Mouse (Mus musculus) inflammation-experienced regulatory T-cells, adult 6 months (primary cell): Measurements from ENCODE around the gene Ncapd2. TPM values are rescaled to one million over a fixed set of nuclear protein-coding genes. Genes with fewer than 3 reads are reported as not detected.

Source experiments
- ATAC-seq: one replicate; pipeline ENCODE4 v1.8.0; 2017
- polyA plus RNA-seq, 3 experiments: library from polyadenylated mRNA; unstranded; fragments of 100-300 nt; shearing (Covaris generic); gene quantifications; one replicate each; pipeline ENCODE4 v1.2.1; 2017

The Ncapd2 gene
- polyA plus RNA-seq: 10 to 100 TPM; 25.4 to 88.8 (median 51.2) TPM

GRCm38 (mm10) chr6:125191332-125192015 is at the start of gene Ncapd2, which contains the start of gene Mrpl51:
TSS of gene Ncapd2 (minus strand) at chr6:125191701.
TSS of gene Mrpl51 (plus strand) at chr6:125191801.
- ATAC-seq: peak; percentile 97

DNA sequence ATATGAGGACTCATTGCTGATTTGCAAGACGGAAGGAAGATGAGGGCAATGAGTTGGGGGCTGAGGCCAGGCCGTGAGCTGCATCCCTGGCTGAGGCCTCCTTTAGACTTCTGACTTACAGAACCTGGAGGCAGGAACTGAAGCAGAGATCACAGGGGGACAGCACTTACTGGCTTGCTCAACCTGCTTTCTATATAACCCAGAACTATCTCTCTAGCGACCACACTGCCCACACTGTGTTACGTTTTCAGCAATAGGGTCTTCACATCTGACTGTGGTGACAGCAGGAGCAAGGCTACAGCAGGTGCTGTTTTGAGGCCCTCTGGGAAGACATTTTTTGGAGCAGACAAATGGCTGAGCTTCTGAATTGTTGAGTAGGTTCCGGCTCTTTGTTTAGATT is 49.1 kb upstream of the Ncapd2 start:
- no peak for ATAC-seq

DNA sequence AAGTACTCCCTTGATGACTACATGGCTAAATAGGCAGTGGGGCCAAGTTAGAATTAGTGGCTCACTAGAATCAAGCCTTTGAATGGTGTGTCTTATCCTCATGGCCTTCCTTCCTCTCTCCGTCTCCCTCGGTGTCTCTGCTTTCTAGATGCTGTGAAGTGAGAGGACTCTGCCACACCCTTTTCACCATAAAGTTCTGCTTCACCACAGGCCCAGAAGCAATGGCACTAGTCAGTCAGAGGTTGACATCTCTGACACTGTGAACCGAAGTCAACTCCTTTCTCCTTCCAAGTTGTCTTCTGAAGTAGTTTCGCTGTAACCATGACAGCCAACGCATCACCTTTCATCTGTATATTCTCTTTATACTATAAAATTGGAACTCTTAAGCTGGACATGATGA is 48.0 kb upstream of the Ncapd2 start:
- ATAC-seq: no peak

DNA sequence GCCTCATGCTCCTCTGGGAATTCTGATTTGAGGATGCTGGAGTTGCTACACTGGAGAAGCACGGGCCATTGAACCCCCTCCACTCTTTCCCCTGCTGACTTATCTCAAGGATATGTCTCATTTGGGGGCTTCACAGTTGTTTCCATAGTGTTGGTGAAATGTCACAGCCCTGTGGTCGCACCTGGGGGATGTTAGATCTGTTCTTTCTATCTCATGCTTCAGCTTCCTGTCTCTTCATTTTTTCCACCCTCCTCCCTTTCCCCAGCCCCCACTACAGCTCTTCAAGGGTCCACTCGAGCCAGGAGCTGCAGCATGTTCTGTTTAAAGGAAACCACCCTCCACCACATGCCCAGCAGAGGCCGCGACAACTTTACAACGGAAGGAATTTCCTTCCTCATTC is 46.9 kb upstream of the Ncapd2 start:
- ATAC-seq: peak; percentile 19

GRCm38 (mm10) chr6:125237421-125237820 is 45.9 kb upstream of the Ncapd2 start:
- ATAC-seq: peak; percentile 34

GRCm38 (mm10) chr6:125236782-125237181 is 45.3 kb upstream of the Ncapd2 start, which contains the start of gene Cd27:
TSS of gene Cd27 (minus strand) at chr6:125237010.
- peak; percentile 46 for ATAC-seq

DNA sequence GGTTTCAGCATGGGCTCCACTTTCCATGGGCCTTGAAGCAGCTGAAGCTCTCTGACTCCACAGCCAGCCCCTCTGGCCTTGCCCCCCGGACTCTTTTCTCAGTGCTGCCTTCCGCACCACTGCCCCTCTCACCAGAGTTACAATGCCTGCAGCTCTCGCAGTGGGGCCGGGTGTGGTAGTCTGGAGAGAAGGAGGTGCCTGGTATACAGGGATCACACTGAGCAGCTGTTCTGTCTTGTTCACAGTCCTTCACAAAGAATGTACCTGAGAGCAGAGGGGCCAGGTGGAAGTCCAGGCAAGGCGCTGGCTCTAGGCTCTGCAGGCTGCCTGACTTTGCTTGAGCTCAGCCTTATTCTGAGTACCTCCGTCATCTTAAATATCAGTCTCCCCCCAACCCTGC is 44.8 kb upstream of the Ncapd2 start:
- no peak for ATAC-seq

GRCm38 (mm10) chr6:125234520-125234828 is 43.0 kb upstream of the Ncapd2 start:
- ATAC-seq: no peak

GRCm38 (mm10) chr6:125233816-125234519 is 42.5 kb upstream of the Ncapd2 start:
- ATAC-seq: no peak

DNA sequence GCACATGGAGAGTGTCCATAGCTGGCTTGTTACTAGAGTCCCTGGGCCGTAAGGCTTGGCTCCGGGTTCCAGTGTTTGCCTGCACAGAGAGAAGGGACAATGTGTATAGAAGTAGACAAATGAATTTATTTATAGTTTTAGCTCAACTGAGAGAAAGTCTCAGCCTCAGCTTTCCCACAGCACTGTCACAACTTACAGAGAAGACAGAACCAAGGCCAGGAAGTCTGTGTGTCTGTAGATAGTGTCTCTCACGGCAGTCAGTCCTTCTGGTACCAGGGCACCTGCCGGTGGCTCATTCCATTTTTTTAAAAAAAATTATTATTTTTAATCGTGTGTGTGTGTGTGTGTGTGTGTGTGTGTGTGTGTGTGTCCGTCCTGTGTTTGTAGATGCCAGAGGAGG is 41.0 kb upstream of the Ncapd2 start:
- no peak for ATAC-seq

DNA sequence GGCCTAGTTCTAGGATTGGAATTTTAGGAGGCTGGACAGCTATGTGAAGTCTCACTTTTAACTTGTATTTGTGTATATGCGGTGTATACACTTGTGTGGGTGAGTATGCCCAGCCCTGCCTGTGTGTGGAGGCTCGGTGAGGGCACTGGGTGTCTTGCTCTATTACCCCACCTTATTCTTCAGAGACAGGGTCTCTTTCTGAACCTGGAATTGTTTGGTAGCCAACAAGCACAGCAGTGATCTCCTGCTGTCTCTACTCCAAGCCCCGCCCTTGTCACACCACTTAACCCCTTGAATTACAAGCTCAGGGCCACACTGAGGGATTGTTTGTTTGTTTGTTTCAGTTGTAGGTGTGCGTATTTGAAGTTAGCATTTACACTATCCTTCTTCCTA is 40.5 kb upstream of the Ncapd2 start:
- peak; percentile 7 for ATAC-seq

GRCm38 (mm10) chr6:125231117-125232044 is 39.9 kb upstream of the Ncapd2 start, which contains the start of gene Tapbpl:
TSS of gene Tapbpl (minus strand) at chr6:125231860.
- ATAC-seq: peak; percentile 68

GRCm38 (mm10) chr6:125230571-125230970 is 39.1 kb upstream of the Ncapd2 start:
- no peak for ATAC-seq

- ATAC-seq: no peak
These were observed 34.1 kb upstream of the Ncapd2 start for GRCm38 (mm10) chr6:125225518-125226115.

GRCm38 (mm10) chr6:125222577-125222976 is 31.1 kb upstream of the Ncapd2 start:
- peak; percentile 0 for ATAC-seq

DNA sequence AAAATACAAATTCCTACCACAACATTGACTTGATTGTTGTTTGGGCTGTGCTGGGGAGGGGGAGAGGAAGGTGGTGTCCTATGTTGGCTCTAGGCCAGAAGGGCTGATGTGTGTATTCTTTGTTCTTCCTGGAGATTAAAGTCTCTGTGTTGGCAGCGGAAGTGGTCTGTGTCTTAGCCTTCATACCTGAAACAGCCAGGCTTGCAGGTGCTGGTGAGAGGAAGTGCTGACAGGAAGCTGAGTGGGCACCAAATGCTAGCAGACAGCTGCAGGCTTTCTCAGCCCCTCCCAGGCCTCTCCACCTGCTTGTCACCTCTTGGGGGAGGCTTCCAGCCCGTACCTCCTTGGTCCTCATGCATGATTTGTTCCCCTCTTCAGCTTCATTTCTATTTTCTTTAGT is 30.6 kb upstream of the Ncapd2 start:
- ATAC-seq: peak; percentile 94

DNA sequence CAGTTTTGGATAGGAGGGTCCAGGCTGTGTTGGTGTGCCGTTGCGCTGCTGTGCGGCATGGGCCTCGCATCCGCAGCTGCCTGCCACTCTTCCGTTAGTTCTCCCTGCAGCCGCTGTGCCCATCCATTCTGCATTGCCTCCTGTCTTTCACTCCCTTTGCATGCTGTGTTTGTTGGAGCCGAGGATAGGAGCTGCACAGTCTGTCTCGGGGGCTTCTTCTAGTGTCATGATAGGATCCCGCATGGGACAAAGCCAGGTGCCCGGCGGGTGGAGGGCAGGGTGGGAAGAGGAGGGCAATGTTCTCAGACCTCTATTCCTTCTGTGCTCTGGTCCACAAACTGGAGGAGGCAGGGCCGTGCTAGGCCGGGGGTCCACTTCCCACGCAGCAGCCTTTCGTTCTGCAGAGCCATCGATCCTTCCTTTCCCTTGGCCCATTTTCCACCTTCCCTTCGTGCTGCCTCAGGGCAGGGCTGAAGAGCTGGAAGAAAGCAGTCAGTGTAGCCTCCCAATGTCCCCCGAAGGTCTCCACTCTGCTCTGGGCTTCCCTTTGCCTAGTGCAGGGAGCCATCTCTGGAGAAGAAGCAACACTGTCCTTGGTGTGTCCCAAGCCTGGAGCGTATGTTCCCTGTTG is 29.7 kb upstream of the Ncapd2 start:
- no peak for ATAC-seq

GRCm38 (mm10) chr6:125218963-125219362 is 27.5 kb upstream of the Ncapd2 start:
- ATAC-seq: peak; percentile 19

- no peak for ATAC-seq
These were observed 26.4 kb upstream of the Ncapd2 start for GRCm38 (mm10) chr6:125217899-125218298.

- no peak for ATAC-seq
These were observed 25.4 kb upstream of the Ncapd2 start for GRCm38 (mm10) chr6:125216898-125217297.

DNA sequence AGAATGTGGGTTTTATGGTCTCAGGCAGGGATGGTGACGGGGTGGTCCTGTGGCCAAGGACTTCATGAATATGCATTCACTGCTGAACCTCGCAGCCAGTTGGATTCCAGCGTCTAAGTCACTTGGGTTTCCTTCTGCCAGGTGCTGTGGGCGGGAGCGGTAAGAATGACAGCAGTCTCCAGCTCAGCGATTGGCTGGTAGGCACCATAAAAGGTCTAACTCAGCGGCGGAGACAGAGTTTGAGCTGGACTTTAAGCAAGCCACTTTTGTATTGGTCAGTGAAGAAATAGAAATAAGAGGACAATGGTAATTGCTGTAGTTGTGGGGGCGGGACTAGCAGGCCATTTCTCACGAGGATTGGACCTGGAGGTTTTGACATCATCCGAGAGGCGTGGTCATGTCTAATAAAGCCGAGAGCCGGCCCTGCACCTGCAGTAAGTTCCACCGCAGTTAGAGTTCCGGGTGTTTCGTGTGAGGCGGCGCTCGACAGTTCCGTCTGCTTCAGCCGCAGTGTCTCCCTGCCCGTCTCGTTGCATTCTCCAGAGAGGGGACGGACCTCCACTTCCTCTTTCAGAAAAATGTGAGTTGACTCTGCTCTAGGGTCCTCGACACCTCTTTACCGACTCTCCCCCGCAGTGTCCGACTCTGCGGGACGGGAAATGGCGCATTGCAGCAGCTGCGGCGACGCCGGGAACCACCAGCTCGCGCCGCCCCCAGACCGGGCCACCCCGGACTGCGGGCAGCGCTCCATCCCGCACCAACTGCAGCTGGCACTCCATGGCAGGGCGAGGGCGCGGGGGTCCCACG is 23.9 kb upstream of the Ncapd2 start, which contains the start of gene Vamp1:
Gene Vamp1, plus strand, starts transcription at position 404 of the 807 bp plus-strand sequence.
- ATAC-seq: peak; percentile 90
